Mouse (Mus musculus) retina, postnatal 1 day (tissue): ENCODE measurements at regions not wholly inside any gene's neighbourhood (a gene's known extent, or its start where the extent isn't known, plus 50 kb on each side); places are given as distances from the start of the nearest gene placed in this dataset.
A peak's percentile ranks its signal among the peaks of the same experiment; 100 is the strongest.

ENCODE experiments used
- DNase-seq: peaks from one replicate; pipeline ENCODE4 v3.0.0-alpha.2; 2012

DNA sequence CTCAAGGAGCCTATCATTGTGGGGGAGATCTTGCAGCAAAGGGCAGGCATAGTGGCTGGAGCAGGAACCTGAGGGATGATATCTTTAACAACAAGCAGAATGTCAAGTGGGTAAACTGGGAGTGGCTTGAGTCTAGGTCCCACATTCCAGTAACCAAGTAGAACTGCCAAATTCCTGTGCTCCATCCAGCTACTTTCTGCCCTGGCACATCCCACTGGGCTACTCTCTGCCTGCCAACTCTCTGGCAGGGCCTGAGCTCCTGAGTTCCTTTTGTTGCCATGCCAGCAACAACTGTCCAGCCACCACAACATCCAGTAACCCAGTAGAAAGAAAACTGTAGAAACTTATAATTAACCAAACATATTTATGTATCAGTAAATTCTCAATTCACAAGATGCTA lies 1088.8 kb upstream of the Tenm4 start:
- no peak for DNase-seq

- DNase-seq = no peak
Observed at GRCm38 (mm10) chr7:95084328-95084727, 1086.7 kb upstream of the Tenm4 start.

DNA sequence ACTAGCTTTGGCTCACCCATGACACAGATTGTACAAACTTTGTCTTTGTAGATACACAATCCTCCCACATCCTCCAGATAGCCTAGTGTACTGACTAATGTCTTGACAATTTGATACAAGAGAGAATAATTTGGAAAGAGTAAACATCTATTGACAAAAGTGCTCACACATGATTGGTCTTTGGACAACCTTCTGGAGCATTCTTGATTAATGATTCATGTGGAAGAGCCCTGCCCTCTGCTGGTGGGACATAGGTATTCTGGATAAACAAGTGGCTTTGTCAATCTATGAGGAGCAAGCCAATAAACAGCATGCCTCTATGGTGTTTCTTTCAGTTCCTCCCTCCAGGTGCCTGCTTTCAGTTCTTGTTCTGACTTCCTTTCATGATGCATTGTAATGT lies 1079.7 kb upstream of the Tenm4 start:
- peak; percentile 52 for DNase-seq

DNA sequence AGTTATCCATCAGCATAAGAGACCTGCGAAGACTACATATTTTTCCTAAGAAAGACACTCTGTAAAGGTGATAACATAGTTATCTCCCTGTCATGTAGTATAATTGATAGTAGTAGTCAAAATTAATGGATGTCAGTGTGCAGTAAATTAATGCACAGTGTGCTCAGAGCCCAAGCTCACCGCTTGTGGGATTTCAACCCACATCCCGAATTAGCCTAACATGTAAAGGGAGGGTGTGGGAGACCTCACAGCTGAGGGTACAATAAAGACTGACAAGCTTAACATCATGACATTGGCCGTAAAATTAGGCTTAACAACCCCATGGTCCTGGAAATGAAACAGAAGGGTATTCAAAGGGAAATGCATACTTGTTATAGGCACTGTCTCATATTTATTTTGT lies 1042.0 kb upstream of the Tenm4 start:
- DNase-seq = no peak

DNA sequence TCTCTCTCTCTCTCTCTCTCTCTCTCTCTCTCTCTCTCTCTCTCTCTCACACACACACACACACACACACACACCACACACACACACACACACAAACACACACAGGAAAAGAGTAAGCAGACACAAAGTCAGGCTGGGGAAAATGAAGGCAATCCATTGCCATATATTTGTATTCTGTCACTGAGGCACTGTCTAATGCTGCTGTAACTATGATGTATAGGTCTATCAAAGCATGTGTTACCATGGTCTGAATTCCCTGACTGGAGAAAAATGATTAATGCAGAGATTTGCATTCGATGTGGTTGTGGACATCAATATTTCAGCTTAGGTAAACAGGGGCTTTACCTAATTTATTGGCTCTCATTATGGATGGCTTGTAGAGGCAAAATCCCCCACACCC lies 1038.0 kb upstream of the Tenm4 start:
- no peak for DNase-seq

GRCm38 (mm10) chr7:95134062-95134625 lies 1036.9 kb upstream of the Tenm4 start:
- DNase-seq = no peak

- DNase-seq = no peak
Observed at GRCm38 (mm10) chr7:95141778-95142177, 1029.3 kb upstream of the Tenm4 start.

DNA sequence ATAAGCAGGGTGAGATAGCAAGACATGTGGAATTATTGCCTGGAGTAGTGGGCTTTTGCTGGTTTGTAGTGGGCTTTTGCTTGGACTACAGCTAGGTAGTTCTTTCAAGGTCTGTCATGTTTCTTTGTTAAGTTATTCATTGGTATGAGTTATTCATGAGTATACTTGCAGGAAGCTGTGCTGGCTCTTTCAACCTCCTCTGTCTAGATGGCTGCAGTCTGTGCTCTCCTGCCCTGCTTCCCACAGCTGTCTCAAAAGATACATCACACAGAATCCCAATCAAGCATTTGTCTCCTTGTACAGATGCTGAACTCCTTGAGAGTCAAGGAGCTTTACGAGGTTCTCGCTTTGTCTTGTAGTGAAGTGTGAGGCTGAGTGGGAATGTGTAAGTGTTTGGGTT lies 1028.0 kb upstream of the Tenm4 start:
- DNase-seq = peak; percentile 45
